Mouse (Mus musculus) adrenal gland (tissue): ENCODE results near the gene Hint3.

ENCODE experiments used
- intact Hi-C: fragments of 180-260 bp; cut with DNase I; formaldehyde crosslinking; loops from one replicate; pipeline ENCODE4 v1.15.1; 2025

Gene Hint3

DNA sequence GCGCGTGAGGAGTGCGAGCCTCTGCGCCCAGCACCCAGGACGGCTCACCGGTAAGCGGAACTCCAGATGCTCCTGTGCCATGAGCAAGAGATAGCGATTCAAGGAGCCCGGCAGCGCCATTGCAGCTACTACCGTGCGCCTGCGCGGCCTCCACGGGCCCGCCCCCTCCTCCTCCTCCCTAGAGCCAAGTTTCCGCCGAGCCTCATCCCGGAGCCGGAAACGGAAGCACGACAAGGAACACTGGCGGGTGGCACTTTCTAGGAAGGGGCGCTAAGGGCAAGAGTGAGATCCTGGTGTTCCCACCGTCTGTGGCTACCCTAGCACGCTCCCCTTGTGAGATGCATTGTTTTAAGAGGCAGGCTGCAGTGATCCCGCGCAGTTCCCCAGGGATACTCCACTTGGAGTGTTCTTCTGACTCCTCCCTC lies 28.9 kb downstream of the Hint3 start, which contains the start of gene Trmt11:
Trmt11 (minus strand) TSS at position 208 of the 425 bp plus-strand sequence.
- intact Hi-C loops, result no loop called here

DNA sequence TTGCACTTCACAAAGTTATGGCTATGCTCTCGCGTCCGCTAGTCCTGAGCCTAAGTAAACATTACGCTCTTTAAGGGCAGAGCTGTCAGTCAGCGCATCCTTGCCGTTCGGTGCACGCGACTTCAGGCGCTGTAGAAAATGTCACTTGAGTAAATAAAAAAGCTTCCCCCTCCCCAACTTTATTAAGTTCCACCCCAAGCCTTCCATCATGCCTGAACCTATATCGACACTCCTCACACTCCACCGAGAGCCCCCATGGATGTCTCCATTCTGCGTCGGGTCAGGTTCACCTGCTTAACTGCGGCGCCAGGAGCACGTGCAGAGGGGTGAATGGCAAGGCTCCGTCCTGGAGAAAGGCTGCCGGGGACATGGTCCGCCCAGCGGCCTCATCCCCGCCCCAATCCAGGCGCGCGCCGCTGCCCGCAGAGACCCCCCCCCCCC lies 29.3 kb downstream of the Hint3 start:
- intact Hi-C loops, result no loop called here

DNA sequence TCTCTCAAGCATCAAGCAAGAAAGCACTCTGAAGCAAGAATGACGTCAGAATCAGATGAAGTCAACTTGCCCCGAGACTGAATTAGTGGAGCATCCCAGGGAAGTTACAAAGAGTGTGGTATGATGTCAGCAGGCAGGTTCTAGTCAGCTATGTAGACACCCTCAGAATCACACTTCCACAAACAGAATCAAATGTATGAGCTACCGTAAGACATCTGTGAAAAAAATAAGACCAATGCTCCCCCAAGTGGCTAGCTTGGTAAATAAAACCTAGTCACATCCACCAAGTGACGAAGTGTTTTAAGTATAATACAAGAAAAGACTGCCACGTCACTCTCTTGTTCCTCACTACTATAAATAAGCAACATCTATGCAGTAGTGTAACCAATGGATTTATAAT lies 42.4 kb downstream of the Hint3 start:
- intact Hi-C loops, result no loop called here

DNA sequence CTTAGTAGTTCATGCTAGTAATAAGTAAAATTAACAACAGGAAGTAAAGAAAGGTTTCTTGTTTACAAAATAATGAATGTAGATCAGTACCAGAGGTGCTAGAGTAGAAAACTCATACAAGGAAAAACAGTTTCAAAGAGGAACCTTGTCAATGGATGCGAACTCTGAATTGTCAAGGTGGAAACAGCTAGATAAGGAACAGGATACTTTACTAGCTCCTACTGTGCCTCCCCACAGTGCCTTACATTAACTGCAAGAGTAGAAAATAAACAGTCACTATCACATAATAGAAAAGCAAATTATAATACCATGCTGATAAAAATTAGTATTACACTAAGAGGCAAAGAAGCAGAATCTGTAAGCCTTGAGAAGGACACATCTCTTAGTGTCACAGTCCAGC lies 43.7 kb downstream of the Hint3 start:
- intact Hi-C loops, result no loop called here

DNA sequence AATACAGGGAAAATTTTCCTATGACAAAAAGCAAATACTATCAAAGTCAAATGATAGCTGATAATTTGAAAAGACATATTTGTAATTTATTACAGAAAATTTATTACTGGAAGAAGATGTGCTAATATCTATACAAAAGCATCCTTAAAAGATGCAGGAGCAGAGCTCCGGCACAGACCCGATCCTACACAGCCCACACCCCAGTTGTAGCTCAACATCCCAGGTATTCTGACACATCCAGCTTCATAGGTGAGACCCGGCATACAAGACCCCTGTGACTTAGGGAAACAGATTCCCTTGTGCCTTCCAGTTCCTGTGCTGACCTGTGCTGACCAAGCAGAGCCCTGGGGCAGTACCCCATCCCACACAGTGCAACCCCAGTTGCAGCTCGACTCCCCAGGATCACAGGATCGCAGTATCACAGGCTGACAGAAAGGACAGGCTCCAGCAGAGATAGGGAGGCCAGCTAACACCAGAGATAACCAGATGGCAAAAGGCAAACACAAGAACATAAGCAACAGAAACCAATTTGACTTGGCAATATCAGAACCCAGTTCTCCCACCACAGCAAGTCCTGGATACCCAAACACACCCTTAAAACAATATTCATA lies 51.7 kb downstream of the Hint3 start:
- intact Hi-C loops, result no loop called here

DNA sequence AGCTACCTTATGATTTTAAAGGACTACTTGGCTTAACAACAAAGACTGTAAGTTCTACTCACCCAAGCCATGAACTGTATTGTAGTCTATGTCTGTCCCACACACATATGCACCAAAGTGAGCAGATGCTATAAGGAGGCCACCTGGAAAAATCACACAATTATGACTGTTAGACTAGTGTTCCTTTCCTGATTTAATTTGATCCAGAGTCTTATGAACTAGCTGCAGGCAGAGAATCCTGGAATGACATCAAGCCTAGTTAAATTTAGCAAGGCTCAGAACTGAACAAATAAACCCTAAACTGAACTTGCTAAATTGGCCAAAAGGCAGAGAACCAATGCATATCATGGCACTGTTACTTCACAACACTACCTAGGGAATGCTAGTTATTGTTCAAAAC lies 63.1 kb downstream of the Hint3 start:
- intact Hi-C loops, result no loop called here

DNA sequence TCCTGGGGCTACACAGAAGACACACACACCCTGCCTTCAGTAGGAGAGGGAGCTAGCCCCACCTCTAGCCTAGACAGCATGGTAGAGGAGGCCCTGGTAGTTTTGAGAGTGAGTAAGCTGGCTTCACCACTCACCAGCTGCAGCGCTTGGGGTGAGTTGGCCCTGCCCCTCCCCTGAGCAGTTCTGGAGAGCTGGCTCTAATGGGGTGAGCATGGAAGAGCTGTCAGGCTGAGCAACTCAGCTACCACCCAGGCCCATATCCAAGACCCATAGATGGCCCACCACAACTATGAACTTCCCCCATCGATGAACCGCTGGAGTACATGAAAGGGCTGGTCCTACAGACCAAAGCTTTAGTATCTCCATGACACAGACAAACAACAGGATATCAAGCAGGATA lies 64.8 kb downstream of the Hint3 start:
- intact Hi-C loops, result no loop called here
